Mouse (Mus musculus): ENCODE results near the gene Nudt14. TPM values are rescaled to one million over a fixed set of nuclear protein-coding genes. Genes with fewer than 3 reads are reported as not detected.
A peak's percentile ranks its signal among the peaks of the same experiment; 100 is the strongest.

Gene Nudt14
- total RNA-seq, 1 experiment, result 21.9 TPM

GRCm38 (mm10) chr12:112947307-112947706, 5.4 kb upstream of the Nudt14 start:
- no peak for DNase-seq (ENCODE audit: low read depth, low spot score)
- H3K9me3 ChIP-seq (ENCODE audit: control insufficient read depth, insufficient read depth, low read depth, low read length), result no peaks in the 10 kb centered on the region
- no peak for TF ChIP-seq MAFK (IDR thresholded peaks at IDR 0.05; ENCODE audit: insufficient read depth, low read depth, low read length)
- TF ChIP-seq ZC3H11A (IDR thresholded peaks at IDR 0.05; ENCODE audit: borderline replicate concordance, low read depth, low read length), result no peak
- no peak for TF ChIP-seq ZNF384 (IDR thresholded peaks at IDR 0.05; ENCODE audit: low read depth, low read length)
- no peak for TF ChIP-seq HCFC1 (IDR thresholded peaks at IDR 0.05; ENCODE audit: borderline replicate concordance, insufficient read depth, low read length)
- no peak for TF ChIP-seq CHD2 (IDR thresholded peaks at IDR 0.05; ENCODE audit: low read depth, low read length)
- no peak overlapping the region for H3K27ac ChIP-seq (ENCODE audit: insufficient read depth, low read depth, low read length, poor library complexity, severe bottlenecking)
- peak overlapping the region in 1 of 2 experiments; percentile 19; a peak in 1 of 4 replicates for H3K4me3 ChIP-seq (ENCODE audit: insufficient read depth in 1 of 2, low read depth in 1 of 2, low read length in 2 of 2, poor library complexity in 1 of 2, severe bottlenecking in 1 of 2)
- H3K4me1 ChIP-seq (ENCODE audit: control insufficient read depth in 2 of 2, insufficient read depth in 2 of 2, low read length in 2 of 2, poor library complexity in 1 of 2), result peaks cover 3 to 16% of the 10 kb centered on the region in 2 experiments; a peak in 3 of 4 replicates
- no peaks in the 10 kb centered on the region for H3K36me3 ChIP-seq (ENCODE audit: control insufficient read depth, insufficient read depth, low read length, poor library complexity, severe bottlenecking)
- no peak overlapping the region for H3K9ac ChIP-seq (ENCODE audit: insufficient read depth, low read depth, low read length, poor library complexity, severe bottlenecking)
- in situ Hi-C loops (cut with MboI; ENCODE audit: low sequenced_read_pairs in 2 of 2, unreplicated experiment in 2 of 2), result no loop called here

GRCm38 (mm10) chr12:112943669-112944068, 1.7 kb upstream of the Nudt14 start:
- no peak overlapping the region for H3K9ac ChIP-seq (ENCODE audit: insufficient read depth, low read depth, low read length, poor library complexity, severe bottlenecking)
- peaks cover 5 to 24% of the 10 kb centered on the region in 2 experiments; a peak in 2 of 4 replicates for H3K4me1 ChIP-seq (ENCODE audit: control insufficient read depth in 2 of 2, insufficient read depth in 2 of 2, low read length in 2 of 2, poor library complexity in 1 of 2)
- no peak for DNase-seq (ENCODE audit: low read depth, low spot score)
- TF ChIP-seq MAFK (IDR thresholded peaks at IDR 0.05; ENCODE audit: insufficient read depth, low read depth, low read length) (no peak), ZC3H11A (IDR thresholded peaks at IDR 0.05; ENCODE audit: borderline replicate concordance, low read depth, low read length) (no peak), ZNF384 (IDR thresholded peaks at IDR 0.05; ENCODE audit: low read depth, low read length) (no peak), CHD2 (IDR thresholded peaks at IDR 0.05; ENCODE audit: low read depth, low read length) (no peak), HCFC1 (IDR thresholded peaks at IDR 0.05; ENCODE audit: borderline replicate concordance, insufficient read depth, low read length) (no peak)
- H3K27ac ChIP-seq (ENCODE audit: insufficient read depth, low read depth, low read length, poor library complexity, severe bottlenecking), result no peak overlapping the region
- no peak overlapping the region for H3K4me3 ChIP-seq (ENCODE audit: insufficient read depth in 1 of 2, low read depth in 1 of 2, low read length in 2 of 2, poor library complexity in 1 of 2, severe bottlenecking in 1 of 2)
- in situ Hi-C loops (cut with MboI; ENCODE audit: low sequenced_read_pairs in 2 of 2, unreplicated experiment in 2 of 2), result no loop called here
- H3K36me3 ChIP-seq (ENCODE audit: control insufficient read depth, insufficient read depth, low read length, poor library complexity, severe bottlenecking), result no peaks in the 10 kb centered on the region
- H3K9me3 ChIP-seq (ENCODE audit: control insufficient read depth, insufficient read depth, low read depth, low read length), result no peaks in the 10 kb centered on the region

- H3K36me3 ChIP-seq (ENCODE audit: control insufficient read depth, insufficient read depth, low read length, poor library complexity, severe bottlenecking), result no peaks in the 10 kb centered on the region
- H3K9me3 ChIP-seq (ENCODE audit: control insufficient read depth, insufficient read depth, low read depth, low read length), result no peaks in the 10 kb centered on the region
- in situ Hi-C loops (cut with MboI; ENCODE audit: low sequenced_read_pairs in 2 of 2, unreplicated experiment in 2 of 2), result no loop called here
- H3K9ac ChIP-seq (ENCODE audit: insufficient read depth, low read depth, low read length, poor library complexity, severe bottlenecking), result no peak overlapping the region
- H3K27ac ChIP-seq (ENCODE audit: insufficient read depth, low read depth, low read length, poor library complexity, severe bottlenecking), result no peak overlapping the region
- peak overlapping the region; percentile 93 to 96 for H3K4me3 ChIP-seq (ENCODE audit: insufficient read depth in 1 of 2, low read depth in 1 of 2, low read length in 2 of 2, poor library complexity in 1 of 2, severe bottlenecking in 1 of 2)
- H3K4me1 ChIP-seq (ENCODE audit: control insufficient read depth in 2 of 2, insufficient read depth in 2 of 2, low read length in 2 of 2, poor library complexity in 1 of 2), result peaks cover 4 to 10% of the 10 kb centered on the region in 2 experiments; a peak in 1 of 4 replicates
- TF ChIP-seq HCFC1 (IDR thresholded peaks at IDR 0.05; ENCODE audit: borderline replicate concordance, insufficient read depth, low read length) (no peak), CHD2 (IDR thresholded peaks at IDR 0.05; ENCODE audit: low read depth, low read length) (no peak), ZNF384 (IDR thresholded peaks at IDR 0.05; ENCODE audit: low read depth, low read length) (no peak), MAFK (IDR thresholded peaks at IDR 0.05; ENCODE audit: insufficient read depth, low read depth, low read length) (no peak), ZC3H11A (IDR thresholded peaks at IDR 0.05; ENCODE audit: borderline replicate concordance, low read depth, low read length) (no peak)
- DNase-seq (ENCODE audit: low read depth, low spot score), result no peak
Observed at GRCm38 (mm10) chr12:112941156-112941775, 658 bp downstream of the Nudt14 start.

- TF ChIP-seq HCFC1 (IDR thresholded peaks at IDR 0.05; ENCODE audit: borderline replicate concordance, insufficient read depth, low read length) (no peak), ZNF384 (IDR thresholded peaks at IDR 0.05; ENCODE audit: low read depth, low read length) (no peak), ZC3H11A (IDR thresholded peaks at IDR 0.05; ENCODE audit: borderline replicate concordance, low read depth, low read length) (no peak), CHD2 (IDR thresholded peaks at IDR 0.05; ENCODE audit: low read depth, low read length) (no peak), MAFK (IDR thresholded peaks at IDR 0.05; ENCODE audit: insufficient read depth, low read depth, low read length) (no peak)
- H3K36me3 ChIP-seq (ENCODE audit: control insufficient read depth, insufficient read depth, low read length, poor library complexity, severe bottlenecking), result no peaks in the 10 kb centered on the region
- H3K4me3 ChIP-seq (ENCODE audit: insufficient read depth in 1 of 2, low read depth in 1 of 2, low read length in 2 of 2, poor library complexity in 1 of 2, severe bottlenecking in 1 of 2), result no peak overlapping the region
- no peak overlapping the region for H3K9ac ChIP-seq (ENCODE audit: insufficient read depth, low read depth, low read length, poor library complexity, severe bottlenecking)
- DNase-seq (ENCODE audit: low read depth, low spot score), result no peak
- H3K9me3 ChIP-seq (ENCODE audit: control insufficient read depth, insufficient read depth, low read depth, low read length), result no peaks in the 10 kb centered on the region
- in situ Hi-C loops (cut with MboI; ENCODE audit: low sequenced_read_pairs in 2 of 2, unreplicated experiment in 2 of 2), result no loop called here
- H3K4me1 ChIP-seq (ENCODE audit: control insufficient read depth in 2 of 2, insufficient read depth in 2 of 2, low read length in 2 of 2, poor library complexity in 1 of 2), result peaks cover 2 to 10% of the 10 kb centered on the region in 2 experiments; a peak in 1 of 4 replicates
- no peak overlapping the region for H3K27ac ChIP-seq (ENCODE audit: insufficient read depth, low read depth, low read length, poor library complexity, severe bottlenecking)
Observed at GRCm38 (mm10) chr12:112940710-112941109, 1.2 kb downstream of the Nudt14 start.

All from ES-E14 (cell line).